Mouse (Mus musculus): ENCODE measurements around the gene Hat1.

DNA sequence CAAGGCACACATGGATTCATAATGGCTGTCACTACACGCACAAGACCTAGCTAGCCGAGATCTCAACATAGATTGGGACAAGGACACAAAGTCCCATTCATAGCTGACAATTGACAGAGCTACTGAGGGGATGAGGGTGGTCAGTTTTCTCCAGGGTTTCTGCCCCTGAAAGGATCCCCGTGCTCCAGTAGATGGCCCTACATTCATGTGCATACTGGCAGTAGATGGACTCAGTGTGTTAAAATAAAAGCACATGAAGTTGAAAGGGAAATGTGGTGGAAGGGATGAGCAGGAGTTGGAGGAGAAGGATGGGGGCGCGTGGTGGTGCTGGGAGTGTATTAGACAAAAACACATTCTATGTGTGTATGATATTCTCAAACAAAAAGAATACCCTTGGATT is 63.0 kb downstream of the Hat1 start:
- no peak for TF ChIP-seq CTCF (IDR thresholded peaks at IDR 0.05; ENCODE audit: control insufficient read depth, insufficient read depth, low read length)
- TF ChIP-seq POLR2A (IDR thresholded peaks at IDR 0.05; ENCODE audit: borderline replicate concordance, control insufficient read depth, low read depth, low read length) = no peak
